Mouse (Mus musculus) thymus, postnatal 4 days (tissue): ENCODE data around the gene Snx18.

Experiments
- DNase-seq: peaks from one replicate; pipeline ENCODE4 v3.0.0; 2021

Snx18 gene

GRCm38 (mm10) chr13:113595987-113596386 lies 22.4 kb downstream of the Snx18 start:
- DNase-seq, result no peak

GRCm38 (mm10) chr13:113595219-113595618 lies 23.1 kb downstream of the Snx18 start:
- no peak for DNase-seq

GRCm38 (mm10) chr13:113594361-113594760 lies 24.0 kb downstream of the Snx18 start:
- no peak for DNase-seq

GRCm38 (mm10) chr13:113593711-113594110 lies 24.7 kb downstream of the Snx18 start:
- DNase-seq, result no peak

- no peak for DNase-seq
Observed at GRCm38 (mm10) chr13:113592703-113593200, 25.6 kb downstream of the Snx18 start.

- DNase-seq, result no peak
Observed at GRCm38 (mm10) chr13:113591336-113591735, 27.0 kb downstream of the Snx18 start.

GRCm38 (mm10) chr13:113590216-113590615 lies 28.1 kb downstream of the Snx18 start:
- DNase-seq, result no peak

GRCm38 (mm10) chr13:113589499-113589898 lies 28.9 kb downstream of the Snx18 start:
- DNase-seq, result no peak

GRCm38 (mm10) chr13:113587200-113587936 lies 31.0 kb downstream of the Snx18 start:
- DNase-seq, result no peak

GRCm38 (mm10) chr13:113585606-113586005 lies 32.8 kb downstream of the Snx18 start:
- no peak for DNase-seq

GRCm38 (mm10) chr13:113584431-113584830 lies 33.9 kb downstream of the Snx18 start:
- no peak for DNase-seq

GRCm38 (mm10) chr13:113583563-113583962 lies 34.8 kb downstream of the Snx18 start:
- DNase-seq, result no peak

GRCm38 (mm10) chr13:113582024-113582423 lies 36.3 kb downstream of the Snx18 start:
- DNase-seq, result no peak

GRCm38 (mm10) chr13:113581436-113581835 lies 36.9 kb downstream of the Snx18 start:
- no peak for DNase-seq

GRCm38 (mm10) chr13:113580400-113580790 lies 38.0 kb downstream of the Snx18 start:
- DNase-seq, result no peak

- DNase-seq, result peak; percentile 43
Observed at GRCm38 (mm10) chr13:113579788-113580399, 38.5 kb downstream of the Snx18 start.

GRCm38 (mm10) chr13:113574232-113574631 lies 44.1 kb downstream of the Snx18 start:
- DNase-seq, result peak; percentile 84

GRCm38 (mm10) chr13:113573377-113573776 lies 45.0 kb downstream of the Snx18 start:
- DNase-seq, result no peak

GRCm38 (mm10) chr13:113572046-113572686 lies 46.2 kb downstream of the Snx18 start:
- no peak for DNase-seq

GRCm38 (mm10) chr13:113569526-113569925 lies 48.8 kb downstream of the Snx18 start:
- no peak for DNase-seq

GRCm38 (mm10) chr13:113566951-113567350 lies 51.4 kb downstream of the Snx18 start:
- no peak for DNase-seq

GRCm38 (mm10) chr13:113566411-113566810 lies 52.0 kb downstream of the Snx18 start:
- no peak for DNase-seq

- no peak for DNase-seq
Observed at GRCm38 (mm10) chr13:113559646-113560045, 58.7 kb downstream of the Snx18 start.

- DNase-seq, result no peak
Observed at GRCm38 (mm10) chr13:113556538-113556937, 61.8 kb downstream of the Snx18 start.
